Comparison of ENCODE assay signal across 9 mouse cellular contexts in the genomic region with DNA sequence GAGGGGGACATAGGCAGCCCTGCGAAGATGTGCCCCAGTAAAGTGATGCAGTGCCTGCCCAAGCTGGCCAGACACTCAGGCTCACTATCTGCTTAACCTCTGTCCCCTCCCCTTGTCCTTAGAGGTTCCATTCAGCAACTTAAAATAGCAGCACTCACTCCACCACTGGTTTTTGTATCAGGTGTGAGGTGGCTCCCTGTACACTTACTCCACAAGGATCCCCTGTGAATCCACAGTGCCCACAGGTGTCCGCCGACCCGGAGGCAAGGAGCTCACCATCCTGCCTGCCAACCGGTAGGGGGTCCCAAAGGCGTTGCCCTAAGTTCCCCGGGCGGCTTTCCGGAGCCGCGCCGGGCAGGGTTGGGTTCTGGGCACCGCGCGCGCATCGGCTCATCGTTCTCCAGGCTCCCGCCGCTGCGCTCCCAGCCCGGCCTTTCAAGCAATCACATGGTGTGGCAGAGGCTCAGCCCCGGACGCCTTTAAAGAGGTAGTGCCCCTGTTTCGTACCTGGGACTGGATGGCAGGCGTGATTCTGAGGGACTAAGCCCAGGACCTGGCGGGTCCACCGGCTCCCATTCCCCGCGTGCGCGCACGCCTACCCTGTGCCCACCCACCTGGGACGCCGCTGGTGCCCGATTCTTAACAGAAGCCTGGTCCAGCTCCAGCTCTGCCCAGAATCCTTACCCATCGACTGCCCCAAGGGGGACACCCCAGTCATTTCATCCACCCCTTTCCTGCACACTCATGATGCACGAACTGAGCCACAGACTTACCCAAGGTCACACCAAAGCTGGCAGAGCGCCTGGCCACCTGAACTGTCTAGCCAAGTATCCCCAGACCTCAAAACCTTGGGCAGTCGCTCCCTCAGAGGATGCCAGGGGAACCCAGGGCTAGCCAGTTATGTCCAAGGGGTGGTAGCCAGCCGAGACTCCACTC. TPM values are rescaled to one million over a fixed set of nuclear protein-coding genes. Genes with fewer than 3 reads are reported as not detected.
DNase-seq lines count a peak whose midpoint lies in the region; ATAC-seq and TF ChIP-seq lines count a peak whose summit lies in the region.
"Had no signal": no experiment of that assay in that cellular context is flagged by ENCODE, and none has a peak within 500 bp of the region (broad histone marks: within the 10 kb centered on the region; RNA-seq: fewer than 3 reads in every experiment).

No protein-coding gene starts in this region.

- peak overlapping the region; percentile 44 for H3K4me3 ChIP-seq in forebrain, embryonic 13.5 days
- peak overlapping the region; percentile 56 for H3K4me3 ChIP-seq in hindbrain, embryonic 14.5 days (replicated peaks; ENCODE audit: low read length)
- peak overlapping the region; percentile 74 for H3K4me3 ChIP-seq in left cerebral cortex, adult 2 months
- peak overlapping the region; percentile 44 for H3K4me3 ChIP-seq in midbrain, embryonic 14.5 days (replicated peaks; ENCODE audit: low read depth, low read length)

- no peaks in the 10 kb centered on the region for H3K9me3 ChIP-seq in forebrain, embryonic 13.5 days (replicated peaks)
- no peaks in the 10 kb centered on the region for H3K9me3 ChIP-seq in hindbrain, embryonic 14.5 days (ENCODE audit: control insufficient read depth, low read length)
- no peaks in the 10 kb centered on the region for H3K9me3 ChIP-seq in midbrain, embryonic 14.5 days (ENCODE audit: control insufficient read depth, low read length)

- H3K4me2 ChIP-seq in forebrain, embryonic 13.5 days, result peak overlapping the region; percentile 78
- H3K4me2 ChIP-seq in hindbrain, embryonic 14.5 days (replicated peaks), result peak overlapping the region; percentile 92
- peak overlapping the region; percentile 79 for H3K4me2 ChIP-seq in midbrain, embryonic 14.5 days (ENCODE audit: low read length)

- intact Hi-C loops in left cerebral cortex, adult 2 months (cut with DNase I), result loop anchor here (2.0 kb wide), 1 partner anchor 30 kb away; no protein-coding TSS in a partner anchor

- peak overlapping the region; percentile 58 for H3K9ac ChIP-seq in forebrain, embryonic 13.5 days
- H3K9ac ChIP-seq in hindbrain, embryonic 14.5 days, result peak overlapping the region; percentile 68
- peak overlapping the region; percentile 62 for H3K9ac ChIP-seq in midbrain, embryonic 14.5 days (replicated peaks; ENCODE audit: low read length)

- peak; percentile 44 for ATAC-seq in forebrain, embryonic 13.5 days
- ATAC-seq in hindbrain, embryonic 14.5 days (ENCODE audit: low FRiP score), result peak; percentile 51
- peak; percentile 35 for ATAC-seq in midbrain, embryonic 14.5 days (ENCODE audit: low FRiP score, low TSS enrichment)

- TF ChIP-seq CTCF in left cerebral cortex, adult 2 months (IDR thresholded peaks at IDR 0.05), result no peak; the same call in none of the 2 replicates

- no peaks in the 10 kb centered on the region for H3K36me3 ChIP-seq in forebrain, embryonic 13.5 days (ENCODE audit: poor library complexity, severe bottlenecking)
- H3K36me3 ChIP-seq in hindbrain, embryonic 14.5 days (replicated peaks; ENCODE audit: control insufficient read depth, insufficient read depth), result no peaks in the 10 kb centered on the region
- no peaks in the 10 kb centered on the region for H3K36me3 ChIP-seq in midbrain, embryonic 14.5 days (ENCODE audit: control insufficient read depth, insufficient read depth, low read length)

- H3K27me3 ChIP-seq in forebrain, embryonic 13.5 days, result peaks cover 55% of the 10 kb centered on the region
- H3K27me3 ChIP-seq in hindbrain, embryonic 14.5 days (ENCODE audit: control insufficient read depth, insufficient read depth, low read length), result peaks cover 27% of the 10 kb centered on the region
- peaks cover 21% of the 10 kb centered on the region for H3K27me3 ChIP-seq in midbrain, embryonic 14.5 days (ENCODE audit: control insufficient read depth, insufficient read depth, low read length)

- peaks cover 35% of the 10 kb centered on the region for H3K4me1 ChIP-seq in forebrain, embryonic 13.5 days
- peaks cover 27% of the 10 kb centered on the region for H3K4me1 ChIP-seq in hindbrain, embryonic 14.5 days (replicated peaks; ENCODE audit: control insufficient read depth, insufficient read depth, low read length)
- H3K4me1 ChIP-seq in midbrain, embryonic 14.5 days (ENCODE audit: control insufficient read depth, insufficient read depth, low read length), result peaks cover 8% of the 10 kb centered on the region; the same call in 1 of the 2 replicates

- DNase-seq in embryo, embryonic 10 days (ENCODE audit: low spot score), result peak; percentile 48
- DNase-seq in embryo, embryonic 9.5 days (ENCODE audit: extremely low spot score), result no peak
- DNase-seq in brain, adult 2 months (ENCODE audit: low read depth, low spot score), result peak; percentile 93
- DNase-seq in hindbrain, embryonic 14.5 days (ENCODE audit: low spot score), result peak; percentile 57
- peak; percentile 67 to 72 for DNase-seq in left cerebral cortex, adult 2 months (ENCODE audit: extremely low spot score in 1 of 2, low spot score in 2 of 2)
- peak; percentile 75 for DNase-seq in midbrain, embryonic 14.5 days
- DNase-seq in thymus, adult 18-20 months, result no peak

- WGBS in forebrain, embryonic 13.5 days, result 1% methylated on average over 41 of the region's 41 CpGs
- WGBS in hindbrain, embryonic 14.5 days, result 1% methylated on average over 41 of the region's 41 CpGs
- WGBS in midbrain, embryonic 14.5 days, result 1% methylated on average over 41 of the region's 41 CpGs

- no peak overlapping the region for H3K27ac ChIP-seq in forebrain, embryonic 13.5 days
- peak overlapping the region; percentile 36; the same call in 1 of the 2 replicates for H3K27ac ChIP-seq in hindbrain, embryonic 14.5 days
- H3K27ac ChIP-seq in left cerebral cortex, adult 2 months, result peak overlapping the region; percentile 95
- H3K27ac ChIP-seq in midbrain, embryonic 14.5 days (replicated peaks; ENCODE audit: low read depth, low read length), result no peak overlapping the region

RNA-seq across cellular contexts. Expression of gene Adora1, which starts 0.5 kb away (rescaled TPM):
- polyA plus RNA-seq in forebrain, embryonic 13.5 days (2015; fragmentation: Nextera tagmentation; extraction: Ambion mirVana), result 3.3 and 4.6 TPM in 2 replicates
- 13.0 and 14.9 TPM in 2 replicates for polyA plus RNA-seq in hindbrain, embryonic 14.5 days (2014; fragmentation: Nextera tagmentation; extraction: Ambion mirVana)
- 100 to 1,000 TPM; 180 to 188 TPM for total RNA-seq in left cerebral cortex, adult 2 months (2021)
- polyA plus RNA-seq in midbrain, embryonic 14.5 days (2014; fragmentation: Nextera tagmentation; extraction: Ambion mirVana), result 7.3 and 10.6 TPM in 2 replicates

RNA-seq across cellular contexts. Expression of gene Mybph, which starts 41.5 kb away (rescaled TPM):
- polyA plus RNA-seq in forebrain, embryonic 13.5 days (2015; fragmentation: Nextera tagmentation; extraction: Ambion mirVana), result not detected in 2 replicates
- 0.27 TPM in 1 of 2 replicates, not detected in the other for polyA plus RNA-seq in hindbrain, embryonic 14.5 days (2014; fragmentation: Nextera tagmentation; extraction: Ambion mirVana)
- under 1 TPM in 1 of 2 experiments, not detected in 1; 0.25 TPM for total RNA-seq in left cerebral cortex, adult 2 months (2021)
- 0.12 TPM in 1 of 2 replicates, not detected in the other for polyA plus RNA-seq in midbrain, embryonic 14.5 days (2014; fragmentation: Nextera tagmentation; extraction: Ambion mirVana)
- polyA plus RNA-seq: spleen, adult 2 months had no signal

RNA-seq across cellular contexts. Expression of gene Chil1, which starts 52.7 kb away (rescaled TPM):
- 2.0 and 3.2 TPM in 2 replicates for polyA plus RNA-seq in forebrain, embryonic 13.5 days (2015; fragmentation: Nextera tagmentation; extraction: Ambion mirVana)
- 2.5 and 3.6 TPM in 2 replicates for polyA plus RNA-seq in hindbrain, embryonic 14.5 days (2014; fragmentation: Nextera tagmentation; extraction: Ambion mirVana)
- total RNA-seq in left cerebral cortex, adult 2 months (2021), result 10 to 100 TPM; 14.0 TPM
- 3.6 and 3.7 TPM in 2 replicates for polyA plus RNA-seq in midbrain, embryonic 14.5 days (2014; fragmentation: Nextera tagmentation; extraction: Ambion mirVana)

RNA-seq across cellular contexts. Expression of gene Myog, which starts 55.1 kb away (rescaled TPM):
- polyA plus RNA-seq in forebrain, embryonic 13.5 days (2015; fragmentation: Nextera tagmentation; extraction: Ambion mirVana), result not detected in 2 replicates
- 0.13 and 0.17 TPM in 2 replicates for polyA plus RNA-seq in hindbrain, embryonic 14.5 days (2014; fragmentation: Nextera tagmentation; extraction: Ambion mirVana)
- total RNA-seq in left cerebral cortex, adult 2 months (2021), result not detected
- not detected in 2 replicates for polyA plus RNA-seq in midbrain, embryonic 14.5 days (2014; fragmentation: Nextera tagmentation; extraction: Ambion mirVana)
- polyA plus RNA-seq: spleen, adult 2 months had no signal

Comparison
In these comparisons a context has a peak if more than half of its experiments do, and no peak if none do; other contexts are left out.
1. DNase-seq: peak in embryo, embryonic 10 days (single experiment), brain, adult 2 months (single experiment), hindbrain, embryonic 14.5 days (single experiment), left cerebral cortex, adult 2 months (2 of 2) and midbrain, embryonic 14.5 days (single experiment); none in embryo, embryonic 9.5 days (single experiment) and thymus, adult 18-20 months (0 of 2).
2. H3K27ac ChIP-seq: peak in hindbrain, embryonic 14.5 days (single experiment) and left cerebral cortex, adult 2 months (single experiment); none in forebrain, embryonic 13.5 days (single experiment) and midbrain, embryonic 14.5 days (single experiment).
3. Peak in every context shown above with its lines, with median percentiles within 50 percentile points of each other: ATAC-seq, H3K4me2 ChIP-seq, H3K4me3 ChIP-seq and H3K9ac ChIP-seq.